Mouse (Mus musculus) spleen, adult 12 weeks (tissue): ENCODE measurements around the gene Brd3.

Source experiments
- DNase-seq: peaks from one replicate; pipeline ENCODE4 v3.0.0; 2022; ENCODE audit warnings: low spot score

Brd3 gene

DNA sequence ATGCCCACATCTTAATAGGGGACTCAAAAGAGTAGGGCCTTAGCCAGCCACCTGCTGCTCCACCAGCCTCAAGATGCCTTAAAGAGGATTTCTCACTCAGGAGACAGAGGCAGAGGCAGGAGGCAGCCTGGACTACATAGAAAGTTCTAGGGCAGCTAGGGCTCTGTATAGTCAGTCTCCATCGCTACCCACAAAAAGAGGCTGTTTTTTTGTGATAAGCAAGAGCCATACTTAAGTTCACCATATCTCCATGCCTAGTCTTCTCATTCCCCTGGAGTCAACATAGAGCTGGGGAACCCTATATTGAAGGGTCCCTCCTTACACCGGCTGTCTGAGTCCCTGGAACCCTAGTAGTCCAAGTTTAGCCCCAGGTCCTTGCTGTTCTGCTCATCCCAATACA is 36.9 kb downstream of the Brd3 start:
- DNase-seq: no peak

DNA sequence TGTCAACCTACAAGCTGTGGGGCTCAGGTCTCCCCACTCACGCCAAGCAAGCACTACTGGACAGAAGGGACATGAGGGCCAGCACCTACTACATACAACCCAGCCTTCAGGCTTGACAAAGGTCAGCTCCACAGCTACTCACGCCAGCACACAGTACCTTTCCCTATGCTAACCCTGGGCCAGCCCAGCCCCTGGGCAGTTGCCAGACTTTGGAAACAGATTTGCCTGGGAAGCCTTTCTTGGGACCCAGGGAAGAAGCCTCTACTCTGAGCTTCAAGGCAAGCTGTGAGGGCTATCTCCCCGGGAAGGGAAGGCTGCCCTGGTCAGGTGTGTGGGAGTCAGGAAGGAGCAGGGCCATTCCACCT is 37.5 kb downstream of the Brd3 start:
- DNase-seq: no peak

- DNase-seq: no peak
Measured at GRCm38 (mm10) chr2:27469292-27469990, 38.0 kb downstream of the Brd3 start.

GRCm38 (mm10) chr2:27462901-27463300 is 44.6 kb downstream of the Brd3 start:
- DNase-seq: no peak

DNA sequence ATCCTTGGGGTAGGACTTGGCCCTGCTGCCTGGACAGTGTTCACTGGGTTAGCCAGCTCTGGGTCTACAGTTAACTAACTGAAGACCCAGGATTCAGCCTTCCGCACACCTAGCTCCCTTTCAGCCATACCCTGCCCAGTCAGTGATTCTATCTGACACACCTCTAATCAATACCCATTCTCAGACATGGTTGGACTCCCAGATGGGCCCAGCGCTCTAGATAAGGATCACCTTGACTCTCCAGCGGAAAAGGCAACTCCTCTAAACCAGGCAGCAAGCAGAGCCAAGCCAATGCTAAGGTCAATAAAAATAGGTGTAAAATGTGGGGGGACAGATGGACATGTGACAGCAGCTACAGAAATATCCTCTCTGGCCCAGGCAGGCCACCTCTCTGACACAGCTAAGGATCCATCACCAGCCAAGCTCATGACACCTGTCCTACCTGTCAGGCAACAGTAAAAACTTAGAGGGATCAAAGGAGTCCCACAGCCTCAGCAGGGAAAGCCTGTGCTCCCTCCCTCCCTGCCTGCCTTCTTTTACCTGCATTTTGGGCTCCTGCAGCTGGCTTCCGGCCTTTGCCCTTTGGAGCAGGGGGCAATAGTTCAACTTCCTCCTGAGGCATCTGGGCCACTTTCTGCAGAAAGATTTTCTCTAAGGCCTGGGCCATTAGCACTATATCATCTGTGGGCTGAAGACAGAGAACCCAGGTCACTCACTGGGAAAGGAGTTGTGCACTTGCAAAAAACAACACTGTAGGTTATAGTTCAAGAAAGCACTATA is 45.4 kb downstream of the Brd3 start:
- no peak for DNase-seq

DNA sequence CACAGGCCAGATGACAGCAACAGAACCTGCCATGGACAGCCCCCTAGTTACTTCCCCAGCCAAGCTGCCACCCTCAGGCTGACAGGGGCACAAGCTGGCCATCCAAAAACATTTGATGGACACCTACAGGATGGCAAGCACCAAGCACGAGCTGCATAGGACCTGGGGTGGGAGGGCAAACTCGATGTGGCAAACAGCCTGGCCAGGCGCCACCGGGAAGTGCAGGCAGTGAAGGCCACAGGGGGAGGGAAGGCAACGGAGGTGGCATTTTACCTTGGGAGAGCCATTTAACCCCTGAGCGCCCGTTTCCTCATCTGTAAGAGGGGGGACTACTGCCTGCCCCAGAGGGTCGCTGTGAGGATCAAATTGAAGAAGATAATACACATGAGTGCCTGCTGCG is 46.8 kb downstream of the Brd3 start:
- no peak for DNase-seq

GRCm38 (mm10) chr2:27460163-27460562 is 47.3 kb downstream of the Brd3 start:
- no peak for DNase-seq

DNA sequence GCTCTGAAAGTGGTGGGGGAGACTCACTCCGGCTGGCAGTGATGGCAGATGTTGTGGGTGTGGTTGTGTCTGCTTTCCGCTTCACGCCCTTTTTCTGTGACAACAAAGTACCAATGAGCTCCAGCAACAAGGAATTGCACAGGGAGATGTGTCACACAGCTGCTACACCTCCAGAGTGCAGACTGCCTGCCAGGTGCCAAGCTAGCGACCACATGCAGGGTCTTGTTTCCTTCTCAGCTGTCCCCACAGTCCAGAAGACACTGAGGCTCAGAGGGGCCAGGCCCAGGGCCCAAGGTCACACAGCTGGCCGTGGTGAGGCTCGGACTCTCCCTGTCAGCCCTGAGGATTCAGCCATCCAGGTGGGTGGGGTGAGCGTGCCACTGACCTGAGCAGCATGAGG is 47.7 kb downstream of the Brd3 start:
- no peak for DNase-seq

GRCm38 (mm10) chr2:27450226-27450625 is 57.2 kb downstream of the Brd3 start:
- no peak for DNase-seq

- no peak for DNase-seq
Measured at GRCm38 (mm10) chr2:27447782-27448181, 59.7 kb downstream of the Brd3 start.

GRCm38 (mm10) chr2:27446812-27447211 is 60.6 kb downstream of the Brd3 start:
- DNase-seq: no peak

- DNase-seq: no peak
Measured at GRCm38 (mm10) chr2:27445910-27446309, 61.6 kb downstream of the Brd3 start.

GRCm38 (mm10) chr2:27443450-27443708 is 64.1 kb downstream of the Brd3 start:
- no peak for DNase-seq

GRCm38 (mm10) chr2:27442708-27443449 is 64.6 kb downstream of the Brd3 start:
- DNase-seq: no peak

- DNase-seq: peak; percentile 61
Measured at GRCm38 (mm10) chr2:27441767-27442707, 65.4 kb downstream of the Brd3 start, which contains the start of gene Brd3os. TSS of gene Brd3os (plus strand) at chr2:27442324.

DNA sequence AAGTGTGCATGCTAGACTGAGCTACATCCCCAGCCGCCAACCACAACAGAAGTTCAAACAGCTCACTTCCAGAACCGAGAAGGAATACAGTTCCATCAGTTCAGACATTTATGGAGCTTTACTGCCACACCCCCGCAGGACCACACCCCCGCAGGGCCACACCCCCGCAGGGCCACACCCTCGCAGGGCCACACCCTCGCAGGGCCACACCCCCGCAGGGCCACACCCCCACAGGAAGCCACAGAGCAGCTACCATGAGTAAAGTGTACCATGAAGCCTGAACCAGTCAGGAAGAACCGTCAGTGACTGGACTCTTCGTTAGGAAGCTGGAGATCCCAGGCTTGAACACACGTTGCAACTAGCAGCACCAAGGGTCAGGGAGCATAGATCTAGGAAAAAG is 69.2 kb downstream of the Brd3 start:
- DNase-seq: peak; percentile 25

GRCm38 (mm10) chr2:27437876-27438275 is 69.6 kb downstream of the Brd3 start:
- no peak for DNase-seq

DNA sequence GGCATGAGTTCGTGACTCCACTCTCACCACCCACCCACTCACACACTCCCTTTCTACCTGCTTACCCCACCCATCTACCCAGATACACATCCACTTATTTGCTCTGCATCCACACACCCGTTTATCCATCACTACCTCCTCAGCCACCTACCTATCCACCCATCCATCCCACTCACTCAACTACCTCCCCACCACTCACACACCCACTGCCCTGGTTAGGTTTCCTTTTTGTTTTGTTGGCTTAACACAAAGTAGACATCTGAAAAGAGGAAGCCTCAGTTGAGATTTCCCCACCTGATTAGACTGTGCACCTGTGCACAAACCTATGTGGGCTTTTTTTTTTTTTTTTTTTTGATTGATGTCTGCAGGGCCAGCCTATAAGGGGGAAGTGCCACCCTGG is 74.9 kb downstream of the Brd3 start:
- no peak for DNase-seq

- DNase-seq: no peak
Measured at GRCm38 (mm10) chr2:27430621-27431020, 76.8 kb downstream of the Brd3 start.

GRCm38 (mm10) chr2:27428071-27428470 is 79.4 kb downstream of the Brd3 start:
- DNase-seq: peak; percentile 67

- DNase-seq: peak; percentile 83
Measured at GRCm38 (mm10) chr2:27426855-27427457, 80.5 kb downstream of the Brd3 start, which contains the start of gene Vav2. TSS of gene Vav2 (minus strand) at chr2:27427033.
